Mouse (Mus musculus): ENCODE data around the gene Mid1. TPM values are rescaled to one million over a fixed set of nuclear protein-coding genes. Genes with fewer than 3 reads are reported as not detected.
A peak's percentile ranks its signal among the peaks of the same experiment; 100 is the strongest.

Mid1 gene
- polyA plus RNA-seq, 1 experiment from 2014 or later: 1.5 TPM

- Histone ChIP-seq H3K27ac (replicated peaks) (no peak overlapping the region), H3K9ac (ENCODE audit: low read length) (no peak overlapping the region), H3K4me2 (replicated peaks; ENCODE audit: low read depth) (no peak overlapping the region), H3K27me3 (ENCODE audit: control insufficient read depth, insufficient read depth, low read length) (no peaks in the 10 kb centered on the region), H3K4me1 (replicated peaks; ENCODE audit: control insufficient read depth, insufficient read depth) (no peaks in the 10 kb centered on the region), H3K4me3 (ENCODE audit: low read depth, low read length) (no peak overlapping the region), H3K36me3 (ENCODE audit: control insufficient read depth, insufficient read depth, low read length) (no peaks in the 10 kb centered on the region), H3K9me3 (ENCODE audit: control insufficient read depth, low read length) (no peaks in the 10 kb centered on the region)
- no peak for TF ChIP-seq CTCF (IDR thresholded peaks at IDR 0.05; ENCODE audit: low read depth)
- no peak for TF ChIP-seq EP300 (optimal IDR thresholded peaks at IDR 0.05)
- no peak for ATAC-seq (ENCODE audit: low FRiP score, low TSS enrichment)
- WGBS: 63% methylated on average over 1 of the region's 1 CpGs
- no peak for DNase-seq (ENCODE audit: low spot score)
These were observed 158.3 kb downstream of the Mid1 start for GRCm38 (mm10) chrX:169843267-169843666.

GRCm38 (mm10) chrX:169844150-169844772 lies 159.3 kb downstream of the Mid1 start:
- ATAC-seq (ENCODE audit: low FRiP score, low TSS enrichment): no peak
- Histone ChIP-seq H3K4me2 (replicated peaks; ENCODE audit: low read depth) (no peak overlapping the region), H3K9ac (ENCODE audit: low read length) (no peak overlapping the region), H3K4me3 (ENCODE audit: low read depth, low read length) (no peak overlapping the region), H3K36me3 (ENCODE audit: control insufficient read depth, insufficient read depth, low read length) (no peaks in the 10 kb centered on the region), H3K27me3 (ENCODE audit: control insufficient read depth, insufficient read depth, low read length) (no peaks in the 10 kb centered on the region), H3K4me1 (replicated peaks; ENCODE audit: control insufficient read depth, insufficient read depth) (no peaks in the 10 kb centered on the region), H3K27ac (replicated peaks) (no peak overlapping the region), H3K9me3 (ENCODE audit: control insufficient read depth, low read length) (no peaks in the 10 kb centered on the region)
- WGBS: 56% methylated on average over 5 of the region's 5 CpGs
- DNase-seq (ENCODE audit: low spot score): no peak
- TF ChIP-seq CTCF (IDR thresholded peaks at IDR 0.05; ENCODE audit: low read depth) (no peak), EP300 (optimal IDR thresholded peaks at IDR 0.05) (no peak)

- 43% methylated on average over 3 of the region's 3 CpGs for WGBS
- H3K9me3 ChIP-seq (ENCODE audit: control insufficient read depth, low read length): no peaks in the 10 kb centered on the region
These were observed 161.2 kb downstream of the Mid1 start for GRCm38 (mm10) chrX:169846187-169846586.

GRCm38 (mm10) chrX:169861194-169861720 lies 176.3 kb downstream of the Mid1 start:
- no peak overlapping the region for H3K4me3 ChIP-seq (ENCODE audit: low read depth, low read length)
- no peak overlapping the region for H3K9ac ChIP-seq (ENCODE audit: low read length)
- no peak for TF ChIP-seq CTCF (IDR thresholded peaks at IDR 0.05; ENCODE audit: low read depth)
- no peak for TF ChIP-seq EP300 (optimal IDR thresholded peaks at IDR 0.05)
- ATAC-seq (ENCODE audit: low FRiP score, low TSS enrichment) (no peak), DNase-seq (ENCODE audit: low spot score) (no peak)
- H3K4me1 ChIP-seq (replicated peaks; ENCODE audit: control insufficient read depth, insufficient read depth): no peaks in the 10 kb centered on the region
- no peaks in the 10 kb centered on the region for H3K36me3 ChIP-seq (ENCODE audit: control insufficient read depth, insufficient read depth, low read length)
- no peak overlapping the region for H3K4me2 ChIP-seq (replicated peaks; ENCODE audit: low read depth)
- WGBS: 20% methylated on average over 2 of the region's 2 CpGs
- H3K27ac ChIP-seq (replicated peaks): no peak overlapping the region
- H3K27me3 ChIP-seq (ENCODE audit: control insufficient read depth, insufficient read depth, low read length): no peaks in the 10 kb centered on the region
- no peaks in the 10 kb centered on the region for H3K9me3 ChIP-seq (ENCODE audit: control insufficient read depth, low read length)

More at GRCm38 (mm10) chrX:169846187-169846586, 161.2 kb downstream of the Mid1 start:
- H3K9ac ChIP-seq (ENCODE audit: low read length): no peak overlapping the region
- DNase-seq (ENCODE audit: low spot score): no peak
- no peak overlapping the region for H3K4me3 ChIP-seq (ENCODE audit: low read depth, low read length)
- H3K4me2 ChIP-seq (replicated peaks; ENCODE audit: low read depth): no peak overlapping the region
- TF ChIP-seq CTCF (IDR thresholded peaks at IDR 0.05; ENCODE audit: low read depth) (no peak), EP300 (optimal IDR thresholded peaks at IDR 0.05) (no peak)
- no peak for ATAC-seq (ENCODE audit: low FRiP score, low TSS enrichment)
- no peak overlapping the region for H3K27ac ChIP-seq (replicated peaks)
- no peaks in the 10 kb centered on the region for H3K27me3 ChIP-seq (ENCODE audit: control insufficient read depth, insufficient read depth, low read length)
- no peaks in the 10 kb centered on the region for H3K36me3 ChIP-seq (ENCODE audit: control insufficient read depth, insufficient read depth, low read length)
- H3K4me1 ChIP-seq (replicated peaks; ENCODE audit: control insufficient read depth, insufficient read depth): no peaks in the 10 kb centered on the region

GRCm38 (mm10) chrX:169862440-169862839 lies 177.4 kb downstream of the Mid1 start:
- H3K9me3 ChIP-seq (ENCODE audit: control insufficient read depth, low read length): no peaks in the 10 kb centered on the region
- H3K4me1 ChIP-seq (replicated peaks; ENCODE audit: control insufficient read depth, insufficient read depth): no peaks in the 10 kb centered on the region
- no peak overlapping the region for H3K27ac ChIP-seq (replicated peaks)
- H3K36me3 ChIP-seq (ENCODE audit: control insufficient read depth, insufficient read depth, low read length): no peaks in the 10 kb centered on the region
- ATAC-seq (ENCODE audit: low FRiP score, low TSS enrichment): no peak
- no peak for DNase-seq (ENCODE audit: low spot score)
- TF ChIP-seq EP300 (optimal IDR thresholded peaks at IDR 0.05): no peak
- TF ChIP-seq CTCF (IDR thresholded peaks at IDR 0.05; ENCODE audit: low read depth): no peak
- H3K4me2 ChIP-seq (replicated peaks; ENCODE audit: low read depth): no peak overlapping the region
- no peak overlapping the region for H3K9ac ChIP-seq (ENCODE audit: low read length)
- H3K4me3 ChIP-seq (ENCODE audit: low read depth, low read length): no peak overlapping the region
- no peaks in the 10 kb centered on the region for H3K27me3 ChIP-seq (ENCODE audit: control insufficient read depth, insufficient read depth, low read length)

GRCm38 (mm10) chrX:169862848-169863247 lies 177.8 kb downstream of the Mid1 start:
- no peaks in the 10 kb centered on the region for H3K4me1 ChIP-seq (replicated peaks; ENCODE audit: control insufficient read depth, insufficient read depth)
- ATAC-seq (ENCODE audit: low FRiP score, low TSS enrichment): 0 out of 2 replicates have a peak, but pooled peaks have one; percentile 49
- peak; percentile 19 for DNase-seq (ENCODE audit: low spot score)
- H3K4me2 ChIP-seq (replicated peaks; ENCODE audit: low read depth): no peak overlapping the region
- H3K27ac ChIP-seq (replicated peaks): no peak overlapping the region
- H3K36me3 ChIP-seq (ENCODE audit: control insufficient read depth, insufficient read depth, low read length): no peaks in the 10 kb centered on the region
- no peak overlapping the region for H3K4me3 ChIP-seq (ENCODE audit: low read depth, low read length)
- WGBS: 43% methylated on average over 1 of the region's 1 CpGs
- no peak overlapping the region for H3K9ac ChIP-seq (ENCODE audit: low read length)
- no peaks in the 10 kb centered on the region for H3K9me3 ChIP-seq (ENCODE audit: control insufficient read depth, low read length)
- no peak for TF ChIP-seq EP300 (optimal IDR thresholded peaks at IDR 0.05)
- peak; percentile 69 for TF ChIP-seq CTCF (IDR thresholded peaks at IDR 0.05; ENCODE audit: low read depth)
- H3K27me3 ChIP-seq (ENCODE audit: control insufficient read depth, insufficient read depth, low read length): no peaks in the 10 kb centered on the region

All from stomach, postnatal 0 days (tissue).